Mouse (Mus musculus): Measurements from ENCODE around the gene H3f3b. TPM values are rescaled to one million over a fixed set of nuclear protein-coding genes. Genes with fewer than 3 reads are reported as not detected.
"Not testable (repeated sequence)": the region's sequence is repeated elsewhere in the genome, so short reads cannot be mapped to it uniquely, and the experiment has no call there.

H3f3b gene
- polyA plus RNA-seq, 1 experiment, result 502 TPM

DNA sequence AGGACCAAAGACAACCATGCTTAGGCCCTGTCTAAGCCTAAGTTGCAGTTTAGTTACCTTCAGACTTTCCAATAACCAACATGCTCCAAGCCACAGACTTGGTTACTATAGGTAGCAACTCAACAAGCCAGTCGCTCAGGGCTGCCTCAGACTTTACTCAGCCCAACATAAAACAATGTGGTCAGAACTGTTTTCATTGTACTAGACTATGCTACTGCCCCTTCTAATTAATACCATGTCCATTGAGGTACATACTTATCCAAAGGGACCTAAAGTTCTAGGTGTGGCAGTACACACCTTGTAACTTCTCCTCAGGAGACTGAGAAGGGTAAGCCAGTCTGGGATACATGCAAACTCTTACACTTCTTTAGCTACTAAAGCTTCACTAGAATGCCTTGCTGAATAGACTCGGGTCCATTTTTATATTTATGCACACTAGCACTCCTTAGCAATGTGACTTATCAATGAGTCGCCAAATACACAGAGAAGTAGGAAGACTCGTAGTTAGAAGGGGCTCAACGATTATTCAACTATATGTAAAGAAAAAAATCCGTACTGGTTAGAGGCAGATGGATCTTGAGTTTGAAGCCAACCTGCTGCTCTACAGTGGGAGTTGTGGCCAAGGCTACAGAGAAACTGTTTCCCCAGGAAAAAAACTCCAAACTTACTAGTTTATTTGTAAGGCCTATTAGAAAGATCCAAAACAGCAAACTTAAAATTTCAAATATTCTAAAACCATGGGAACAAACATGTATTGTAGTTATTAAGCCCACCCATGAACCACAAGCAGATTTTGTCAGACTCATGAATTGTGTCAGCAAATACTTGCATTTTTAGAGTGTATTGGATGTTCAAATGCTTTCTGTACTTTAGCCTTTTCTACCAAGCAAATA, 6.2 kb downstream of the H3f3b start:
- TF ChIP-seq POLR2AphosphoS2 (IDR thresholded peaks at IDR 0.05; ENCODE audit: insufficient read length, low read depth), result peak; percentile 87
- TF ChIP-seq MAX (IDR thresholded peaks at IDR 0.05; ENCODE audit: low read depth), result no peak
- TF ChIP-seq SRF (IDR thresholded peaks at IDR 0.05; ENCODE audit: control insufficient read depth, insufficient read length, low read depth), result no peak
- no peak for TF ChIP-seq TCF12 (IDR thresholded peaks at IDR 0.05; ENCODE audit: insufficient read depth, poor library complexity, severe bottlenecking)
- peak; percentile 51 for TF ChIP-seq POLR2A (IDR thresholded peaks at IDR 0.05; ENCODE audit: insufficient read length, low read depth)
- Histone ChIP-seq H3ac (ENCODE audit: control insufficient read depth, insufficient read length) (no peak overlapping the region), H3K79me2 (ENCODE audit: control insufficient read depth, insufficient read depth) (peaks cover 23% of the 10 kb centered on the region), H3K4me3 (peak overlapping the region; percentile 95), H3K4me2 (ENCODE audit: low read depth) (peak overlapping the region; percentile 74), H3K36me3 (ENCODE audit: control insufficient read depth, insufficient read depth) (peaks cover 19% of the 10 kb centered on the region), H3K27me3 (ENCODE audit: control insufficient read depth, insufficient read depth, insufficient read length) (no peaks in the 10 kb centered on the region)

DNA sequence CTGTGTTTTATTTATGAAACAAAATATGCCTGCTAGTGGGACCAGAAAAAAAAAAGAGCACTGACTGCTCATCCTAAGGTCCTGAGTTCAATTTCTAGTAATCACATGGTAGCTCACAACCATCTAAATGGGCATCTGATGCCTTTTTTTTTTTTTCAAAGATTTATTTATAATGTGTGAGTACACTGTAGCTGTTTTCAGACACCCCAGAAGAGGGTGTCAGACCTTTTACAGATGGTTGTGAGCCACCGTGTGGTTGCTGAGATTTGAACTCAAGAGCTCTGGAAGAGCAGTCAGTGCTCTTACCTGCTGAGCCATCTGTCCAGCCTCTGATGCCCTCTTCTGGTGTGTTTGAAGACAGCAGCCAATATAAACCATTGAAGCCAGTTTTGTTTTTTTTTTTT, 7.2 kb downstream of the H3f3b start:
- Histone ChIP-seq H3K4me2 (ENCODE audit: low read depth) (no peak overlapping the region), H3ac (ENCODE audit: control insufficient read depth, insufficient read length) (no peak overlapping the region), H3K79me2 (ENCODE audit: control insufficient read depth, insufficient read depth) (peaks cover 23% of the 10 kb centered on the region), H3K36me3 (ENCODE audit: control insufficient read depth, insufficient read depth) (peaks cover 19% of the 10 kb centered on the region), H3K4me3 (no peak overlapping the region), H3K27me3 (ENCODE audit: control insufficient read depth, insufficient read depth, insufficient read length) (no peaks in the 10 kb centered on the region)
- TF ChIP-seq POLR2A (IDR thresholded peaks at IDR 0.05; ENCODE audit: insufficient read length, low read depth) (no peak), USF1 (IDR thresholded peaks at IDR 0.05; ENCODE audit: low read depth) (no peak), MYOG (IDR thresholded peaks at IDR 0.05; ENCODE audit: control insufficient read depth in 1 of 3, insufficient read depth in 1 of 3, insufficient read length in 2 of 3, low read depth in 2 of 3) (no peak), POLR2AphosphoS2 (IDR thresholded peaks at IDR 0.05; ENCODE audit: insufficient read length, low read depth) (peak; percentile 61)

DNA sequence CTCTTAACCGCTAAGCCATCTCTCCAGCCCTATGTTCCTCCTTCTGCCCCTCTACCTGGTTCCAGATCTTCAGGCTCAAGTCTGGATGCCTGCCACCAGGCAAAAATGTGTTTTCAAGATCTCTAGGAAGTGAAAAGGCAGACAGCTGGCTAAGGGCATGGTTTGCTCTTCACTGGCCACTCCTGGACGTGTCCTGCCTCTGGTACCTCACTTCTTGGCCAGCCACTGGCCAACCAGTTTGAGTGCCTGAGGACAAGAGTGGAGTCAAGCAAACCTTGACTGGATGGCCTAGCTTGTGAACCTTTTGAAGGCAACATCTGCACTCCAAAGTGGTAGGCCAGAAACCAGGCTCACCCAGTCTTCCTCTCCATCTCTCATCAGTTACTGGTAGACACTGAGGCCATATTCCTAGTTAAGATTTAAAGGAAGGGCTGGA, 7.8 kb downstream of the H3f3b start:
- no peaks in the 10 kb centered on the region for H3K27me3 ChIP-seq (ENCODE audit: control insufficient read depth, insufficient read depth, insufficient read length)
- H3K36me3 ChIP-seq (ENCODE audit: control insufficient read depth, insufficient read depth), result peaks cover 19% of the 10 kb centered on the region
- no peak for TF ChIP-seq REST (IDR thresholded peaks at IDR 0.05; ENCODE audit: insufficient read depth, insufficient read length)
- TF ChIP-seq POLR2A (IDR thresholded peaks at IDR 0.05; ENCODE audit: insufficient read length, low read depth), result peak; percentile 53
- peak; percentile 81 for TF ChIP-seq POLR2AphosphoS2 (IDR thresholded peaks at IDR 0.05; ENCODE audit: insufficient read length, low read depth)
- TF ChIP-seq USF1 (IDR thresholded peaks at IDR 0.05; ENCODE audit: low read depth), result no peak
- no peak for TF ChIP-seq MYOG (IDR thresholded peaks at IDR 0.05; ENCODE audit: control insufficient read depth in 1 of 3, insufficient read depth in 1 of 3, insufficient read length in 2 of 3, low read depth in 2 of 3)
- no peak for TF ChIP-seq TCF3 (IDR thresholded peaks at IDR 0.05; ENCODE audit: insufficient read length, low read depth)
- H3K4me2 ChIP-seq (ENCODE audit: low read depth), result no peak overlapping the region
- no peak overlapping the region for H3ac ChIP-seq (ENCODE audit: control insufficient read depth, insufficient read length)
- no peak overlapping the region for H3K4me3 ChIP-seq
- H3K79me2 ChIP-seq (ENCODE audit: control insufficient read depth, insufficient read depth), result peaks cover 23% of the 10 kb centered on the region

DNA sequence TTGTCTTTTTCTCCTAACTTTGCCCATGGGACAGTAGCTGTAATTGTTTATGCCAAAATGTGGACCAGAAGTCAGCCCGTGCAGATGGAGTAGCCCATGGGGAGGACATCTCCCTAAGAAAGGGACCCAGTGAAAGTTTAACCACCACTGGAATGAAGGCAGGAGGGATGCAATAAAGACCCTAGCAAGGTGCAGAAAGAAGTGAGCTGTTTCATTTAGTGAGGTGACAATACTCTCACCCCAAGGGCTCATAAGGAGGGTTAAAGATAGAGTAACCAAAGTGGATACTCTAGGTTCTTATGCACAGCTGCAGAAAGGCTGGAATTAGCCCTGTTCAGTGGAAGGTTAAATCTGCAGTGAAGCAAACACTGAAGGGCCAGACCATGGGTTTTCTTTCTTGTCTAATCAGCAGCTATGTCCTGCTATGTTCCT, 8.4 kb downstream of the H3f3b start:
- Histone ChIP-seq H3K27me3 (ENCODE audit: control insufficient read depth, insufficient read depth, insufficient read length) (no peaks in the 10 kb centered on the region), H3K36me3 (ENCODE audit: control insufficient read depth, insufficient read depth) (peaks cover 19% of the 10 kb centered on the region), H3ac (ENCODE audit: control insufficient read depth, insufficient read length) (no peak overlapping the region), H3K4me2 (ENCODE audit: low read depth) (no peak overlapping the region), H3K4me3 (no peak overlapping the region), H3K79me2 (ENCODE audit: control insufficient read depth, insufficient read depth) (peaks cover 23% of the 10 kb centered on the region)
- peak; percentile 12 for TF ChIP-seq POLR2AphosphoS2 (IDR thresholded peaks at IDR 0.05; ENCODE audit: insufficient read length, low read depth)
- TF ChIP-seq MAX (IDR thresholded peaks at IDR 0.05; ENCODE audit: low read depth), result no peak

DNA sequence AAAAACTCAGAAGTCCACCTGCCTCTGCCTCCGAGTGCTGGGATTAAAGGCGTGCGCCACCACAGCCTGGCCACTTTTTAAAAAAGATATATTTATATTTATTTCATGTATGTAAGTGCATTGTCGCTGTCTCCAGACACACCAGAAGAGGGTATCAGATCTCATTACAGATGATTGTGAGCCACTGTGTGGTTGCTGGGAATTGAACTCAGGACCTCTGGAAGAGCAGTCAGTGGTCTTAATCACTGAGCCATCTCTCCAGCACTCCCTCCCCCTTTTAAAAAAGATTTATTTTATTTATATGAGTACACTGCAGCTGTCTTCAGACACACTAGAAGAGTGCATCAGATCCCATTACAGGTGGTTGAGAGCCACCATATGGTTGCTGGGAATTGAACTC, 8.9 kb downstream of the H3f3b start:
- H3ac ChIP-seq (ENCODE audit: control insufficient read depth, insufficient read length); H3K4me3 ChIP-seq; H3K27me3 ChIP-seq (ENCODE audit: control insufficient read depth, insufficient read depth, insufficient read length); H3K4me2 ChIP-seq (ENCODE audit: low read depth): not testable (repeated sequence)
- Histone ChIP-seq H3K79me2 (ENCODE audit: control insufficient read depth, insufficient read depth) (peaks cover 23% of the 10 kb centered on the region), H3K36me3 (ENCODE audit: control insufficient read depth, insufficient read depth) (peaks cover 19% of the 10 kb centered on the region)

DNA sequence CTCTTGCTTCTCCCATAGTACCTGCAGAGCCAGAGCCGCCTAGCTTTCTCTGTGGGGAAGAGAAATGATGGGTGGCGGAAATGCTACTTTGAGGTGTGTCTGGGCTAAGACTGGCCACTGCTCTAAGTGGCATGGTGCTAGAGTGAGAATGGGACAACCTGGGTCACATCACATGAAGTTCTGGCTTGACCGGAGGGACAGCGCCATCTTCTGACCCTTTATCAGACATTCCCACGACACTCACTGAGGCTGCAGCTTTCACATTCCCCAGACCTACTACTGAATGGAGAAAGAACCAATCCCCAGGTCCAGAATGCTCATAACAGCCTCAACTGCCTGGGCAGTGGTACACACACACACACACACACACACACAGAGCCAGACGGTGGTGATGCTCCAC, 9.7 kb downstream of the H3f3b start:
- Histone ChIP-seq H3K27me3 (ENCODE audit: control insufficient read depth, insufficient read depth, insufficient read length) (no peaks in the 10 kb centered on the region), H3ac (ENCODE audit: control insufficient read depth, insufficient read length) (no peak overlapping the region), H3K79me2 (ENCODE audit: control insufficient read depth, insufficient read depth) (peaks cover 17% of the 10 kb centered on the region), H3K36me3 (ENCODE audit: control insufficient read depth, insufficient read depth) (peaks cover 16% of the 10 kb centered on the region), H3K4me3 (no peak overlapping the region), H3K4me2 (ENCODE audit: low read depth) (no peak overlapping the region)
- TF ChIP-seq MAX (IDR thresholded peaks at IDR 0.05; ENCODE audit: low read depth), result no peak
- TF ChIP-seq REST (IDR thresholded peaks at IDR 0.05; ENCODE audit: insufficient read depth, insufficient read length), result no peak
- TF ChIP-seq POLR2AphosphoS2 (IDR thresholded peaks at IDR 0.05; ENCODE audit: insufficient read length, low read depth), result peak; percentile 26
- TF ChIP-seq MYOD1 (IDR thresholded peaks at IDR 0.05; ENCODE audit: control insufficient read depth in 1 of 3, insufficient read length in 2 of 3, low read depth in 2 of 3), result no peak

All from myocyte (in vitro differentiated cells).